Mouse (Mus musculus) CD4-positive, CD25-positive, alpha-beta regulatory T cell, adult 4 months (primary cell): ENCODE measurements around the gene Ms4a10. TPM values are rescaled to one million over a fixed set of nuclear protein-coding genes. Genes with fewer than 3 reads are reported as not detected.

ENCODE experiments used
- ATAC-seq: one replicate; pipeline ENCODE4 v1.8.0; 2017
- polyA plus RNA-seq, 2 experiments: library from polyadenylated mRNA; unstranded; fragments of 100-300 nt; shearing (Covaris generic); gene quantifications; one replicate each; pipeline ENCODE4 v1.2.1; 2017

Ms4a10 gene
- not detected for polyA plus RNA-seq

DNA sequence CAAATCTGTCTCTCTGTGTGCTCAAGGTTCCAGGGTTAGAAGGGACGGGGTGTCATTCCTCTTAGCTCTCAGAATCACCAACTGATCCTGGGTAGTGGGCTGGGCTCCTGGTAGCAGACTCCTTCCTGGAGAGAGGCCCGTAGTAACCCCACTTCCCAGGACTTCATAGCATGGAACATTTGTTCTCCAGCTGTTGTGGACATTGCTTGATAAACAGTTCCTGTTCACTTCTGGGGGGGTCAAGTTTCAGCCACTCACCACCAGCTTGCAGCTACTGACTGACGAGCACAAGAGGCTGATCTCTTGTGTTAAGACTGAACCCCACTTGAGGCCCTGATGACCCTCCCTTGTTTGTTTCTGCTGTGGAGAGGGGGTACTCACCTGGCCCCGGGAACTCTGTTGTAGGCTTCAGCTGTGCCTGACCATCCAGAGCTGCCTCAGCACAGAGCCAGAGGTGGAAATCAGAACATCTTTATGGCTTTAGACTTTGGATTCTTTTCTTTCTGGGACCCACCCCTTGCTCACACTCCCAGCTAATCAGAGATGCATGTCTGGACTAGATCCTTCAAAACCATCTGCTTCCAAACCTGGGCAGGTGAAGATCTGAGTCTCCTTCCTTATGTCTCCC, at the start of gene Ms4a10:
Ms4a10 (minus strand) TSS at position 433 of the 628 bp plus-strand sequence.
- no peak for ATAC-seq

DNA sequence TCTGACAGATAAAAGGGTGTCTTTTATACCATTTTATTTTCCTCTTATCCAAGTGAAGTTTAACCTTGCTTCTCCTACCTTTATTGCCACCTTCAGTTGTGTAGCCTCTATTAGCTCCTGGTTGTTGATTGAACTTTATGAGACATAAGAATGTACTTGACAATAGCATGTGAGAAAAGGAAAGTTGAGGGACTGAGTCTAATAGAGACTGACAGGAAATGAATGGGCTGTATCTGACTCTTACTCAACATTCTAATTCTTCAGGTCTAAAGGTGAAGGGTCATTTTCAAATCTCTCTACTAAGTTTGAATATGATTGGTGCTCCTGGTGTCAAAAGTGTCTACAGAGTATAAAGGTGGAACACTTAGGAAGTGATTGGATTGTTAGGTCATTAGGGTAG, 47.9 kb upstream of the Ms4a10 start:
- no peak for ATAC-seq

GRCm38 (mm10) chr19:11017891-11018290, 43.4 kb upstream of the Ms4a10 start, which contains the start of gene Ms4a18:
Gene Ms4a18, minus strand, starts transcription at chr19:11018031.
- ATAC-seq, result no peak

- no peak for ATAC-seq
Measured at GRCm38 (mm10) chr19:11017251-11017650, 42.8 kb upstream of the Ms4a10 start.

- ATAC-seq, result no peak
Measured at GRCm38 (mm10) chr19:11015998-11016397, 41.5 kb upstream of the Ms4a10 start.

- ATAC-seq, result no peak
Measured at GRCm38 (mm10) chr19:11015468-11015867, 41.0 kb upstream of the Ms4a10 start.

GRCm38 (mm10) chr19:10993150-10993549, 18.7 kb upstream of the Ms4a10 start, which contains the start of gene Ms4a15:
Gene Ms4a15, minus strand, starts transcription at chr19:10993250.
- ATAC-seq, result no peak

DNA sequence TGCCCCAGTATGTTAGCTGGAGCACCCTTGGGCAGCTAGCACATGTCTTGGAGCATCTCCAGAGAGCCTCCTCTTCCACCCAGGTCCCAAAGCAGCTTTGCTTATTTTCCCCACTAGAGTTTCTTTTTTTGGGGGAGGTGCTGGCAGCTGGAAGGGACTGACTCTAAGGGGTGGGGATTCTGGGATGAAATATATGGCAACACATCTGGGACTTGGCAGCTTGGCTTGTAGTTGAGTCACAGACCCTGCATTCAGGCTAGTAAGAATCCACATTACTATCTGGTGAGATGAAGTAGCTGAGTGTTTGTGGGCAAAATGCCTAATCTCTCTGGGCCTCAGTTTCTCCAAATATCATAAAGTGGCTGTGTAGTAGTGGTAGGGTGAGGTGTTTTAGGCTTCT, 17.4 kb upstream of the Ms4a10 start:
- ATAC-seq, result no peak

GRCm38 (mm10) chr19:10990751-10991150, 16.3 kb upstream of the Ms4a10 start:
- ATAC-seq, result no peak

DNA sequence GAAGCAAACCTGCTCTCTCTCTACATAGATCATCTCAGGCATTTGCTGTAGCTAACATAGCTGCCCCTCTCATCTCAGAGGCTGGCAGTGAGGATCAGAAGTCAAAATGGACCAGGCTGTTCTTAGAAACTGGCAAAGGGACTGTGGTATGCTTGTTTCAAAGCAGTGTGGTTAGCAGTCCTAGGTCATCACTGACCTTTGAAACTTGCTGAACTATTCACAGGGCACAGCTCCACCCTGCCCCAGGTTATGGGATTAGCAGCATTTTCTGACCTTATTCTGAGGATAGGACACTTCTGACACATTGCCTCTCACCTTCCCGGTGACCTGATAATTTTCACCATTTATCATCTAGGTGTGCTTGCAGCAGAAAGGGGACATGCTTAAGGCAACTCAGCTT, 14.1 kb upstream of the Ms4a10 start:
- no peak for ATAC-seq

DNA sequence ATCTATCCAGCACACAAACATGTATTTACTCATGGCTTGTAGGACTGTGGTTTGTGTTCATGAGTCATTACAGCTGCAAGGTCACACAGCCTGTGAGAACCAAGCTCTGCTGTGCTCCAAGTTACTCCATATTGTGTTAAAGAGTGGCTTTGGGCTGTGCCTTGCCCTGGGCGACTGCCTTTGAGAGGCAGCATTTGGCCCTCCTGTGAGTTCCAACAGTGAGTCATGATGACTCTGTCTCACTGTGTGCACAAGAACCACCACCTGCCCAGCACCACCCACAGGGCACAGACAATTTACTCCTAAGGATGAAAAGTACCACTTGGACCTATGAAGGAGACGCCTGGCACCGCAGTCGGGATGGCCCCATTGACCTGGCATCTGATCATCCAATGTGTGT, 11.4 kb upstream of the Ms4a10 start:
- no peak for ATAC-seq

DNA sequence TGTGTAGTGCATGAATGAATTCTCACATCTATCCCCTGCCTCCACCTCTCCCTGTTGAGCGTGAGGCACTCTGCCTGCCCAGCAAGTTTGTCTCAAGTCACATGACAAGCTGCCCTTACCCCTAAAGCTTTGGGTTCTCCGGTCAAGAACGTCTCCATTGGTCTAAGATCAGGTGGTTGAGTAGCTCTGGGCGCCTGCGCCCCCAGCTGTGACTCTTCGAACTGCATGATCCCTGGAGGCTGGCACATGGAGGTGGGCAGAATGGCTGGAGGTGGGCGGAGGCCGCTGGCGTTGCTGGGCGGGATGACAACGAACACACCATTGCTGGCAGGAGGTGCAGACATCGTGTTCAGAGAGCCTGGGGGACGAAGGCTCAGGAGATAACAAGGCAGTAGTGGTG, 10.1 kb upstream of the Ms4a10 start:
- ATAC-seq, result no peak

DNA sequence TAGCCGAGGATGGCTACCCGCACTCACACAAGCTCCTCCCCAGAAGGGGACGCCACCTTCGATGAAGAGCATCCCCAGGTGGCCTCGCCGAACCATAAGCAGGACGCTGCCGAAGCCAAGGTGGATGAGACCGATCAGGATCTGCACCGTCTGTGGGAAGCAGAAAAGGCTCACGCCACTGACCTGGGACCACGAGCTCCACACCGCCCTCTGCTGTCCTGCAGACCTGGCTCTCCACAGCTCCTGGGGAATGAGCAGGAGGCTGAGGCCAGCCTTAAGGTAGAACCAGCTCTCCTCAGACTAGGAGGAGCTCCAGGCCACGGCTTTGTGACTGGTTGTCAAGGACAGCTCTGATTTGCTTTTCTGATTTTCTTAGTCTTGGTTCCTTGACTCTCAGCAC, 8.7 kb upstream of the Ms4a10 start:
- no peak for ATAC-seq

DNA sequence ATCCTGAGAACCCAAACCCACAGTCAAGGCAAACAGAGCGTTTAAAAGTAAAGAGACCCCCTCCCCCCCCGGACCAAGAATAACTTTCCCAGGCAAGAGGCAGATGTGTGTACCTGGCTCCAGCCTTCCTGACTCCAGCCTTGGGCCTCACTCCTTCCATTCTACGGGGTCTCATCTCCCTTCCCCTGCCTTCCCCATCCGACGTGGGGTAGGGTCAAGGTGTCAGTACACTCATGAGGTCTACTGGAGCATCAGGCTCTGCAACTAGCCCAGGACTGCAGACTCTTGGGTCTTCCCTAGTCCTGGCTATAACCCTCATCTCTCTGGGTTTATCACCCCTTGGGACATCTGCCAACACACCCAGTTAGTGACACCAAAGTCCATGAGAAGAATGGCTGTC, 5.7 kb upstream of the Ms4a10 start:
- no peak for ATAC-seq

- ATAC-seq, result peak; percentile 95
Measured at GRCm38 (mm10) chr19:10979184-10980168, 5.0 kb upstream of the Ms4a10 start.

GRCm38 (mm10) chr19:10976318-10976717, 1.8 kb upstream of the Ms4a10 start:
- ATAC-seq, result no peak

DNA sequence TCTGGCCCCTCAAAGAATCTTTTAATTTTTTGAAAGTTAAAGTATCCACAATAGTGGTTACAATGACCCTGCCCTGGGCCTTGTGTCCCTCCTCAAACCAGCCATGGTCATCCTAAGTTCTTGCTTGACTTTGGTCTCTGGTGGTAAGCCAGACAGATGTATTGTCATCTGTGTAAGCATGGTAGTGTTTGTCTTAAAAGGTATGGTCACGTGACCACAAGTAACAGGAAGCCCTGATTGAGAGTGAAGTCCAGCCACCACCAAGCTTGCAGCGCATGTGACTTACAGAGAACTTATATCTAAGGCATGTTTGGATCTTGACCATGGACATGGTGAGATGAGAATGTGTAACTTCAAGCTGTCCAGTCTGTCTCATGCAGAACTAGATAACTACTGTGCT, 717 bp upstream of the Ms4a10 start:
- ATAC-seq, result no peak

- no peak for ATAC-seq
Measured at GRCm38 (mm10) chr19:10973187-10973586, 1.3 kb downstream of the Ms4a10 start.

- no peak for ATAC-seq
Measured at GRCm38 (mm10) chr19:10972660-10973059, 1.8 kb downstream of the Ms4a10 start.

DNA sequence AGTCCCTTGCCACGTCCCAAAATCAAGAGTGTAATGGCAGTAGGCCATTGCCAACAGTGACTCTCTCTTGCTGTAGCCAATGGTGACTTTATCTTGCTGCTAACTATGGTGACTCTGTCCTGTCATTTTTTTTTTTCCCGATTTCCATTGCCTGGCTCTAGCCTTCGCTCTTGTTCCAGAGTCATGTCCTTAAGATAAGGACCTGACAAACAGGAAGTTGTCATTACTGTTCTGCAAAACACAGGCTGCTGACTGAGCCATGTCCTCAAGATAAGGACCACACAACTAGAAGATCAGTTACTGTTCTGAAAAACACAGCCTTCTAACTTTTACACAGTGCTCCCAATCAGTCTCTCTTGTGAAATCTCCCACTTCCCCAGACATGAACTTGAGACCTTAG, 4.0 kb downstream of the Ms4a10 start:
- ATAC-seq, result no peak

GRCm38 (mm10) chr19:10968578-10968977, 5.9 kb downstream of the Ms4a10 start:
- ATAC-seq, result no peak

GRCm38 (mm10) chr19:10965721-10966120, 8.7 kb downstream of the Ms4a10 start:
- ATAC-seq, result no peak

GRCm38 (mm10) chr19:10959978-10960346, 14.5 kb downstream of the Ms4a10 start:
- ATAC-seq, result no peak
